Mouse (Mus musculus): ENCODE measurements around the gene Bcap31. TPM values are rescaled to one million over a fixed set of nuclear protein-coding genes. Genes with fewer than 3 reads are reported as not detected.

Gene Bcap31
- total RNA-seq, 1 experiment from 2014 or later = 223 TPM

DNA sequence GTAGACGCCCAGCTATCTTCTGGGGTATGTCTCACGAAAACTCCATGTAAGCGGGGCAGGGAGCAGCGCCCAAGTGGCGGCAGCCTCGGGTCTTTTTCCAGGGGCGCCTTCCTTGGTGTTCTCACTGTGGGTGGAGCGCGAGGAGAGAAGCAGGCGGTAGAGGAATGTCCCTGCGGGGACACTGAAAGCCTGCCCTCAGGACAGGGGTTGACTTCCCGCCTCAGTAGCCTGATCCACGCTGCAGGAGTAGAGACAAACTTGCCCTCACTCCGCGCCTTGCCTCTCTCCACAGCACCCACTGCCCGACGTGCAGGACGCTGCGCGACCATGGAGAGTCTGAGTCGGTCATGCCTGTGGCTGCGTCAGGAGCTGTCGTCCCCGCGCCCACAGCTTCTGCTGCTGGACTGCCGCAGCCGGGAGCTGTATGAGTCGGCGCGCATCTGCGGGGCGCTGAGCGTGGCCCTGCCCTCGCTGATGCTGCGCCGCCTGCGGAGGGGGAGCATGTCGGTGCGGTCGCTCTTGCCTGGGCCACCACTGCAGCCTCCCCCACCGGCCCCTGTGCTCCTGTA is 76.0 kb downstream of the Bcap31 start:
- ATAC-seq (replicated peaks; ENCODE audit: insufficient number of reproducible peaks, low FRiP score, low TSS enrichment, poor library complexity, severe bottlenecking) = no peak

DNA sequence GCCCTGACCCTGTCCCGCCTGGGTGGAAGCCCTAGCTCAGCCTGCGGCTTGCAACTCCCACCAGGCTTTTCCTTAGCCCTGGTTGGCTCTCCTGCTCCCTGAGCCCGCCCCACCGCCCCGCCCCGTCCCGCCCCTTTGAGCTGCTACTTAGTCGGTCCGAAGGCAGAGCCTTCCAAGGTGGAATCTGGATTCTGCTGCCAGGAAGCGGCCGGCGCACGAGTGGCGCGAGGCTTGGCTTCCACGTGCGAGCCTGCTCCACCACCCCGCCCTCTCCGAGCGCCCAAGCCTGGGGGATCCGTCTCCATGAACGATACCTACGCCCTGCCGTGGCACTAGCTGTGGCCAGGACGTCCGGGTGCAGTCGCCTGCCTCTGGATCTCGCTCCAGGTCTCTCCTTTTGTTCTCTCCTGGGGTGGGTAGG is 76.7 kb downstream of the Bcap31 start, which contains the start of gene Dusp9:
Gene Dusp9, plus strand, starts transcription at position 165 of the 421 bp plus-strand sequence.
- no peak for ATAC-seq (replicated peaks; ENCODE audit: insufficient number of reproducible peaks, low FRiP score, low TSS enrichment, poor library complexity, severe bottlenecking)

DNA sequence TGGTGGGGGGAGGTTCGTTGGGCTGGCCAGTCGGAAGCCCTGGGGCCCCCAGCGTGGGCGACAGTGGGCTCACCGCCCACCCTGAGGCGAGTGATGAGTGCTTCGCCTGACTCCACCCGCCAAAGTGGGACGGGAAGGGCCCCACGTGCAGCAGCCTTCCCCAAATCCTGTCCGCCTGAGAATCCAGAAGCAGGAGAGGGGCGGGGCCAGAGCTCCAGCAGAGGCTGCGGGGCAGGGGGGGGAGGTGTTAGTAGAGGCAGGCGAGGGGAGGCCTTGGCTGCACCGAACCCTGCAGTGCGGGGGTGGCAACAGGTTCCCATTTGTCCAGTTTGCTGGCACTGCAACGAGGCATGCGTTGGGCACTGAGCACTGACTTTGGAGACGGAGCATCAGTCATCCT is 78.6 kb downstream of the Bcap31 start:
- no peak for ATAC-seq (replicated peaks; ENCODE audit: insufficient number of reproducible peaks, low FRiP score, low TSS enrichment, poor library complexity, severe bottlenecking)

Other genes with a start within 250 kb of the Bcap31 start
- not detected in 3 replicates for gene Bgn, start 232.6 kb downstream of the Bcap31 start, total RNA-seq (2017)
- not detected in 3 replicates for gene Atp2b3, start 213.1 kb downstream of the Bcap31 start, total RNA-seq (2017)
- not detected in 3 replicates for gene Dusp9, start 76.8 kb downstream of the Bcap31 start, total RNA-seq (2017)
- 0.97 TPM in 1 of 3 replicates, not detected in the others for gene Pnck, start 56.1 kb downstream of the Bcap31 start, total RNA-seq (2017)
- 0.49 TPM in 1 of 3 replicates, not detected in the others for gene Slc6a8, start 43.0 kb downstream of the Bcap31 start, total RNA-seq (2017)
- 23.6 to 41.6 TPM (median 26.6 TPM) in 3 replicates for gene Abcd1, start 422 bp upstream of the Bcap31 start, total RNA-seq (2017)
- 2.7 to 6.1 TPM (median 3.9 TPM) in 3 replicates for gene Plxnb3, start 40.9 kb upstream of the Bcap31 start, total RNA-seq (2017)
- gene Srpk3, start 58.2 kb upstream of the Bcap31 start, total RNA-seq (2017) = 12.0 to 20.5 TPM (median 19.1 TPM) in 3 replicates
- 95.4 to 128 TPM (median 113 TPM) in 3 replicates for gene Idh3g, start 70.7 kb upstream of the Bcap31 start, total RNA-seq (2017)
- 136 to 151 TPM (median 138 TPM) in 3 replicates for gene Ssr4, start 70.9 kb upstream of the Bcap31 start, total RNA-seq (2017)
- gene Pdzd4, start 108.8 kb upstream of the Bcap31 start, total RNA-seq (2017) = 0.68 to 2.9 TPM (median 1.9 TPM) in 3 replicates
- gene Avpr2, start 175.9 kb upstream of the Bcap31 start, total RNA-seq (2017) = 0.96 to 1.9 TPM (median 1.3 TPM) in 3 replicates
- 59.8 to 83.7 TPM (median 81.0 TPM) in 3 replicates for gene L1cam, start 179.9 kb upstream of the Bcap31 start, total RNA-seq (2017)
- 164 to 232 TPM (median 166 TPM) in 3 replicates for gene Arhgap4, start 205.7 kb upstream of the Bcap31 start, total RNA-seq (2017)
- gene Naa10, start 205.8 kb upstream of the Bcap31 start, total RNA-seq (2017) = 32.0 to 50.3 TPM (median 42.9 TPM) in 3 replicates
- gene Renbp, start 214.7 kb upstream of the Bcap31 start, total RNA-seq (2017) = 15.9 to 27.6 TPM (median 20.8 TPM) in 3 replicates

All from monocyte, adult 5-6 weeks (primary cell).